Mouse (Mus musculus): ENCODE data around the gene Ms4a4c. TPM values are rescaled to one million over a fixed set of nuclear protein-coding genes. Genes with fewer than 3 reads are reported as not detected.

The Ms4a4c gene
- 53.2 TPM for total RNA-seq (2023)

DNA sequence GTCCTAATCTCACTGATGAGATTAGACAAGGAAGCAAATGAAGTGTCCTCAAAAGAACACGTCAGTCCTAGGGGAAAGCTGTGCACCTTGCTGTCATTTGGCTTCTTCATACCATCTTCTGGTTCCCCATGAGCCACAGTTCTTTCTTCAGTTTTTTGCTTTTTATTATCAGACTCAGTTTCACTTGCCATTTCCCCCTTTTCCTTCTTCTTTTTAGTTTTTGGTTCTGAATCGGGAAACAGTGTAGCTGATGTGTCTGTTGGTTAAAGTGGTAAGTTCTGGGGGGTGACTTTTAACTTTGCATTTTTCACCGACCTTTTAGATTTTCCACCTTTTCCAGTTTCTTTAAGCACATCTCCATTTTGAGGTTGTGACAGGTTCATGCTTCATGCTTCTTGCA is at the start of gene Ms4a4c:
Ms4a4c (plus strand) TSS at position 244 of the 400 bp plus-strand sequence.

DNA sequence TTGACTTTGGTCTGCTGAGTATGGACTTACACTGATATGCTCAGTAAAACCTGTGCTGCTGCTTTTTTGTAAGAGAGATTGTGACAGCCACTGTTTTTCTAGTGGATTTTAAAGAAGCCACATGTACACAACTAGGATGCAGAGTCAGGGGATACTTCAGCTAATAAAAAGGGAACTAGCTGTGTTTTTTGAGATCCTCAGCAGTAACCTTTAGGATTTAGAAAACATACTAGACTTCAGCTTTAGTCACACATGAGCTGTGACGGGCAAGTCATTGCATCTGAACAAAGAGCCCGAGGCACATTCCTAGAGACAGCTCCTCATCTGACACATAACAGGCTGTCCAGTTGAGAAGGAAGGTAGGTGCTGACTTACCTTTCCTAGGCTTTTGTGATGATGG is 29.3 kb upstream of the Ms4a4c start, which contains the start of gene Ms4a4a:
Ms4a4a (plus strand) TSS at position 251 of the 400 bp plus-strand sequence.

DNA sequence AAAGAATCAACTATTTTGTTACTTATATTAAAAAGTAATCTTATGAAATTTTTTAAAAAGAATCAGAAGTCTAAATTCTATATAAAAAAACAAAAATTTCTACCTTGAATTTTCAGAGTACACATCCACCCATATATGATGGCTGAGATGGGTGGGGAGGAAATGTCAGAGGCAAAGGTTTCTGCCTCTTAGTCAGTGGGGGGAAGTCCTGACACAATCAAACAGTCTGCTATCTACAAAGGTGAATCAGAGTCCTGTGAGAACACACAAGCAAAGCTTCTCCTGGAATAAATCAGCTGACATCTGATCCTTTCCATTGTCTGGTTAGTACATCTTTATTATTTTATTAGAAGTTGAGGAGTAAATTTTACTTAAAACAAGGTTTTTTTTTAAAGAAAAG is 38.8 kb downstream of the Ms4a4c start, which contains the start of gene Ms4a4b:
Ms4a4b (plus strand) TSS at position 216 of the 400 bp plus-strand sequence.

DNA sequence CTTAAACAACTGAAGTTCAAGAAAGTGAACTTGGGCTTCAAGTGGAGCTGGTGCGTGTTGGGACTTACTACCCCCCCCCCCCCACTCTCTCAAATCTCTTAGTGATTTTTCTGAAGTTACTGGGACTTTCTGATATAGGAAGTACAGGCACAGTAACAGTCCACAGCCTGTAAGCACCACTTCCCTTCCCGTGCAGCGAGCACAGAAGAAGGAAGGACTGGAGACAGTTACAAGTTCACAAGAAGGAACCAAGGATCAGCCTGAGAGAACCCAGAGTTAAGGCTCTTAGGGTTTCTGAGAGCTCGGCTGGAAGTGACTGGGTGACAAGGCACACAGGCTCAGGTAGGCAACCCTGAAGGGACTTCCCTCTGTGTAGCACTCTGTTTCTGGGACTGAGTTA is 64.6 kb downstream of the Ms4a4c start, which contains the start of gene Ms4a6c:
Ms4a6c (plus strand) TSS at position 152 of the 400 bp plus-strand sequence.

Other genes starting within 250 kb of the Ms4a4c start
- gene 1700025F22Rik, start 239.4 kb upstream of the Ms4a4c start, total RNA-seq (2023): not detected
- gene Ms4a13, start 208.0 kb upstream of the Ms4a4c start, total RNA-seq (2023): not detected
- gene Ms4a12, start 172.3 kb upstream of the Ms4a4c start, total RNA-seq (2023): not detected
- gene Ms4a1, start 138.5 kb upstream of the Ms4a4c start, total RNA-seq (2023): 44.6 TPM
- gene Ms4a5, start 120.9 kb upstream of the Ms4a4c start, total RNA-seq (2023): not detected
- gene Ms4a14, start 90.3 kb upstream of the Ms4a4c start, total RNA-seq (2023): not detected
- gene Ms4a7, start 68.6 kb upstream of the Ms4a4c start, total RNA-seq (2023): 0.61 TPM
- 1.5 TPM for gene Ms4a4a, start 29.2 kb upstream of the Ms4a4c start, total RNA-seq (2023)
- gene Ms4a4b, start 38.8 kb downstream of the Ms4a4c start, total RNA-seq (2023): 937 TPM
- gene Ms4a6c, start 64.6 kb downstream of the Ms4a4c start, total RNA-seq (2023): 33.8 TPM
- gene Gm8369, start 81.2 kb downstream of the Ms4a4c start, total RNA-seq (2023): 328 TPM
- gene Ms4a6b, start 111.7 kb downstream of the Ms4a4c start, total RNA-seq (2023): 604 TPM
- not detected for gene Ms4a4d, start 132.0 kb downstream of the Ms4a4c start, total RNA-seq (2023)
- gene Ms4a6d, start 200.1 kb downstream of the Ms4a4c start, total RNA-seq (2023): 8.6 TPM
- not detected for gene Ms4a2, start 218.9 kb downstream of the Ms4a4c start, total RNA-seq (2023)
- not detected for gene Ms4a3, start 236.1 kb downstream of the Ms4a4c start, total RNA-seq (2023)

Data from CD8-positive naive resting alpha-beta T cell, adult 57 days (primary cell).